Mouse (Mus musculus) CH12F3 (cell line): ENCODE results near the gene Nfe2l2.
"Not testable (repeated sequence)": the region's sequence is repeated elsewhere in the genome, so short reads cannot be mapped to it uniquely, and the experiment has no call there.

Experiments used
- in situ Hi-C: fragments of 300-500 bp; cut with MboI; formaldehyde crosslinking; loops from 2 replicates; pipeline ENCODE4 v1.14.3; 2020; ENCODE audit warnings: low sequenced_read_pairs

Nfe2l2 gene

DNA sequence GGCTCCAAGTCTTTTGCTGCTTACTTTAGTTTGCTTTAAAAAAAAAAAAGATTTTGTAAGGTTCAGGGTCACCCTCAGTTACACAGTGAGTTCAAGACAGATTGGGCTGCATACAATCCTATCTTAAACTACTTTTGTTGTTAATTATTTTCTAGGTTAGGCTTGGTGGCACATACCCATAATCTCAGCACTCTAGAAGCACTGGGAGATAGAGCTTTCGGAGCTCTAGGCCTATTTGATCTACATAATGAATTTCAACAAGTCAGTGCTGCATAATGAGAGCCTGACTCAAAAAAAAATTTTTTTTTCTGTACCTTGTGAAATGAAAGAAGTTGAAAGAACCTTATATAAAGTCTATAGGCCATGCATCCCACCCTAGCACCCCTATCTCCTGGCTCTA, 49.8 kb downstream of the Nfe2l2 start:
- in situ Hi-C loops: no loop called here

DNA sequence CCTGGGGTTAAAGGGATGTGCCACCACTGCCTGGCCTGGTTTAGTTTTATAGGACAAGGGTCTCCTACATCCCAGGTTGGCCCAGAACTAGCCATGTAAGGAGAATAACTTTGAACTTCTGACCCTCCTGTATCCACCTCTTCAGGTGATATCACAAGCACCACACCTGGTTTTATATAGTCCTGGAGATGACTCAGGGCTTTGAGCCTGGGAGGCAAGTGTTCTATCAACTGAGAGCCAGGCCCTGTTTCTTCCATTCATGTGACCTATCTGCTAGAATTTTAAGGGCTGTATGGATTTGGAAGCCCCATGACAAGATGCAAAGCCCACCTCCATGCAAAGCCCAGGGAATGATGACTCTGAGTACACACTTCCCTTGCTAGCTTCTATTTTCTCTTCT, 51.3 kb downstream of the Nfe2l2 start:
- in situ Hi-C loops: no loop called here

DNA sequence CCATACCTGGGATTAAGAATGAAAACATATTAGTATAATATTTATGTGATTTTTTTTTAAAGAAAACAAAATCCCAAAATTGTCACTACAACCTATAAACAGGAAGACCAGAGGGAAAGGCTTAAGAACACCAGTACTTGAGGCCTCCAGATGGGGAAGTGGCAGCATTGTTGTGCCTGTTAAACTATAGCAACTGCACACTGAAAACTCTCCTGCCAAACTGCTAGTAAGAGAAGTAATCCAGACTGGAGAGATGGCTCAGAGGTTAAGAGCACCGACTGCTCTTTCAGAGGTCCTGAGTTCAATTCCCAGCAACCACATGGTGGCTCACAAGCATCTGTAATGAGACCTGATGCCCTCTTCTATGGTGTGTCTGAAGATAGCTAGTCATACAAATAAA, 54.0 kb downstream of the Nfe2l2 start:
- in situ Hi-C loops: no loop called here

DNA sequence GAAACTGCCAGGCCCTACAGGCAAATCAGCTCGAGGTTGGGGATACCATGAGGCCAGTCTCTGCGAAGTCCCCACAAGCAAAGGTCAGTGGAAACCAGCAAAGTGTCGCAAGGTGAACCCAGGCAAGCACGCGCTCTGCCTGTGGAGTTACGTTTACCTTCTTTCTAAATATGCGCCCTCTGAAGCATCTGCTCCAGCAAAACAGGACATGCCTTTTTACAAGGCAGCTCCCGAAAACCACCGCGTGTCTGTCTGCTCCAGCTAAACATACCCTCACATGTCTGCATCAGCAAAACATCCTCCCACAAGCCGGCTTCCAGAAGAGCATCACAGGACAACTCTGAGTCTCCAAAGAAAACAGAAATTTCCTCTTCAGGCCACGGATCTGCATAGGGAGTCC, 59.2 kb downstream of the Nfe2l2 start:
- in situ Hi-C loops: no loop called here

DNA sequence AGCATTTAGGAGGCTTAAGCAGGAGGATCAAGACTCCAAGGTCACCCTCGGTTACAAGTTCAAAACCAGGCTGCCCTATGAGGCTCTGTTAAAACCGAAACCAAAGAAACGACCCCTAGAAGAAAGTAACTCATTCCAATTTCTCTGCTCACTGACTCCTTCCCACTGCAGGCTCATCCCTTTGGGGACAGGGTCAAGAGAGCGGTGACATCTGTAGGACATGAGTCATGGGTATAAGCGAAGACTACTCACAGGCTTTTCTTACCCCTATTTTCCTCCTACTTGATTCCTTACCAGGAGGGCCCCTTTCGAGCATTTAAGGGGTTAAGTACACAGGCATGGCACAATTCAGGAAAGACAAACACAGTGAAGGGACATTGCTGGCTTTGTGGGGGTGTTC, 60.5 kb downstream of the Nfe2l2 start:
- in situ Hi-C loops: no loop called here

DNA sequence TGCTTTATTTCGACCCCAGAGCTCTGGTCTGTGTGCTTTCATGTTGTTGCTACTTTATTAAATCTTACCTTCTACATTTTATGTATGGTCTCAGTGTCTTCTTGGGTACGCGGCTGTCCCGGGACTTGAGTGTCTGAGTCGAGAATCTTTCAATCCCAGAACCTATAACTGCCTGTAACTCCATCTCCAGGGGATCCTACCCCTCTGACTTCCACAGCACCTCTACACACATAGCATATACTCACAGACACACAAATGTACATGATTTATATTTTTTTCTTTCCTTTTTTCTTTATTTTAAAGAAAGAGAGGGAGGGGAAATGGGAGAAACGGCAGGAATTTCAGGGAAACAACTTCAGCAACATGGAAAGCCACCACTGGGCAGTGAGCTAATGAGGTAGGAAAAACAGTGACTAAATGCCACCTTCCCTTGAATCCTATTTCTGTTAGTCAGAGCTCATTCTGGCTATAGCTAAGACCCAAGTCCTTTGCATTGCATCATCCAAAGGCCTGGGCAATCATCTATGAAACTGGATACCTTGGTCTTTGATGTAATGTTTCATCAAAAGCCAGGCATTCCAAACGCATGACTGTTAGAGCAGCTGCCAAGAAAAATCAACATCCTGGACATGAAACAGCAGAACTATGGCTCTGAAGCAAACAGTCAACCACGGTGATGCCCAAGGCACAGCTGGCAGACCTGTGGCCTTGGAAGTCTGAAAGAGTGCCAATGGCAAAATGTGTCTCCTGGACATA, 61.5 kb downstream of the Nfe2l2 start:
- in situ Hi-C loops: no loop called here

DNA sequence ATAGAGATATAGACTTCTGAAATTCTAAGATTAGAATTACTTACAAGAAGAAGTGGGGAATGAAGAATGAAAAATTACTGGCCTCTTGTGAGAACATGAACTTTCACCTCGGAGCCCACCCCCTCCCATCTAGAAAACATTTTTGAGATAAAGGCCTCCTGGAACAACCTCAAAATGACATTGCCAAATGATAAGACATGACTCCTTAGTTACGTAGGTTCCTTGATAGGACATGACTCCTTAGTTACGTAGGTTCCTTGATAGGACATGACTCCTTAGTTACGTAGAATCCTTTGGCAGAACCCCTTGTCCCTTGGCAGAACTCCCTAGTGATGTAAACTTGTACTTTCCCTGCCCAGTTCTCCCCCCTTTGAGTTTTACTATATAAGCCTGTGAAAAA, 62.1 kb downstream of the Nfe2l2 start:
- in situ Hi-C loops: not testable (repeated sequence)

DNA sequence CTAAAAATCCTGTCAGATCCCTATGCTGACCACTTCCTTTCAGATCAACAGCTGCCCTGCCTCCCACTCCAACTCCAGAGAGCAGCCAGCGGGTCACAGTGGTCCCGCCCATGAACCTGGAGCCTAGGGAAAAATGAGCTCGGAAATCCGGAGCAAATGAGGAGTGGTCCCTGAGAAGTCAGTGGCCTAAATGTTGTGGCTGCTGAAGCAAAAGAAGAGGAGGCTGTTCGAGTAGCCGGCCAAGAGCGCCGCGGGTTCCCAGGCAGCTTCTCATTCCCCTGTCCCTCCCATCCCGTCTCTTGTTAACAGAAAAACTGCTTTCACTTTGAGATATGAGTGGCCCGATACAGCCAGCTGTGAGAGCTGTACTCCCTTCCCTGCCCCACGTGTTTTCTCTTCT, 64.9 kb downstream of the Nfe2l2 start:
- in situ Hi-C loops: not testable (repeated sequence)

DNA sequence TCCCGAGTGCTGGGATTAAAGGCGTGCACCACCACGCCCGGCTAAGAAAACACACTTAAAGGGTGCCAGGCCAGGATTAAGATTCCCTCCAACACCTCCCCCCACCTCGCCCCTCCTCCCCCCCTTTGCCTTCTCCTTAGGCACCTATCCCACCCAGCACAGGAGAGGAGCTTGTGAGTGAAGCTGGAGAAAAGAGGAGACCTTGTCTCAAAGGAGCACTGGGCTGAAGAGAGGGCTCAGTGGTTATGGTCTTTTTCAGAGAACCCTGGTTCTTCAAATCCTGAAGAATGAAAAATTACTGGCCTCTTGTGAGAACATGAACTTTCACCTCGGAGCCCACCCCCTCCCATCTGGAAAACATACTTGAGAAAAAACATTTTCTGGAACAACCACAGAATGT, 66.6 kb downstream of the Nfe2l2 start:
- in situ Hi-C loops: not testable (repeated sequence)

DNA sequence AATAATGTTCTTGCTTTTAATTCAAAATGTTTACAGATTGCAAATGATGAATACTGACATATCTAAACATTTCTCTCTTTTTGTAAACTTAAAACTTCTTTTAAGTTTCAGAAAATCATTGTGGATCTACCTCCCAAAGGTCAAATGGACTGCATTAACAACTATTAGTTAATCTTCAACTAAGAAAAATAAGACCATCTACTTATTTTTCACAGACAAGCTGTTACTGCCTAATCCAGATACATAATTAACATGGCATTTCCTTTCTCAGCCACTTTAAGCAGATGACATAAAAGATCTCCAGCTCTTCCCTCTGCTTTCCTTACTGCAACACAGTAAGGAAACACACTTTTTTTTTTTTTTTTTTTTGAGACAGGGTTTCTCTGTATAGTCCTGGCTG, 67.1 kb downstream of the Nfe2l2 start:
- in situ Hi-C loops: no loop called here

DNA sequence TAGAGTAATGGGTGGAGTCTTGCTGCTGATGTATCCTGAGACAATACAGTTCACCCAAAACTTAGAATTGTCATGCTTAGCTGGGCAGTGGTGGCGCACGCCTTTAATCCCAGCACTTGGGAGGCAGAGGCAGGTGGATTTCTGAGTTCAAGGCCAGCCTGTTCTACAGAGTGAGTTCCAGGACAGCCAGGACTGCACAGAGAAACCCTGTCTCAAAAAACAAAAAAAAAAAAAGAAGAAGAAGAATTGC, 67.5 kb downstream of the Nfe2l2 start:
- in situ Hi-C loops: not testable (repeated sequence)

DNA sequence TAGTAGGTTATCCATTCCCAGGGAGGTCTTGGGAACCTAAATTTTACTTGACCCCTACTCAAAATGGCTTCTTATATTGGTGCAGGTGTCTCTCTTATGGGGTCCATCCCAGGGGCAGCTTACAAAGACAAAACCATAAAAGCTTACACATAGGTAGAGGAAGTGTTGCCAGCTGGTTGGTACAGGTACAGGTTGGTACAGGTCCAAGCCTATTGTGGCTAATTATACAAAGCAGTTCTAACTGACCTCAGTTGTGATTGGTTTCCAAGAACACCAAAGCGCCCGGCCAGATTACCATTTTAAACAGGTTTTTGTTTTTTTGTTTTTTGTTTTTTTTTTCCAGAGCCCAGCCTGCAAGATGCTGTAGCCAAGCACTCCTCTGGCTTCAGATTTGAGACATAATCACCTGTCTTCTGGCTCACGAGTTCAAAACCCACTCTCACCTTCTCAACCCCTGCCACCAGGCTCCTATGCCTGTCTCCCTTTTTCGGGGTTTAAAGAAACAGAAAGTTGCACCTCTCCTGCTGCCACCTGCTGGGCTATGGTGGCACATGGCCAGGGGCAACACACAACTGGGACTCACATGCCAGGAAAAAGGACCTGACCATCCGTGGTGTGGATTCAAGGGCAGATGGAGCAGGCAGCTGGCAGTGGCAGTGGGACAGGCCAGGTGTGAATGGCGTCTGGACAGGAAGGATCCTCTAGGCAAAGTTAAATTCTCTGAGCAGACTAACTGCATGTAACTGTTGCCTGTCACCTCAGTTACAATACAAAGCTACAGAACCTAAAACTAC, 68.0 kb downstream of the Nfe2l2 start:
- in situ Hi-C loops: no loop called here

DNA sequence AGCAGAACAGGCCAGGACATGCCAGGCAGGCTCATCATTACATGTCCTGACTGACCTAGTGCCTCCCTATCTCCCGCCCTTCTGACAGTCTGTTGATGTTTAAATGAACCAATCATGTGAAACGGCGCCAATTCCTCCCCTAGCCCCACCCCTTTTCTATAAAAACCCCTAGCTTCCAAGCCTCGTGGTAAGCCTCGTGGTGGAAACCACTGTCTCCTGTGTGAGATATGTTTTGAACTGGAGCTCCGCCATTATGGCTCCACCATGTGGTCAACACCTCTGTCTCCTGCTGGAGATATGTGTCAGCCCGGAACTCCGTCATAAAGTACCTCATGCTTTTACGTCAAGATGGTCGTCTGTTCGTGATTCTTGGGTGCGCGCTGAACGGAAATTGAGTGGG, 70.0 kb downstream of the Nfe2l2 start:
- in situ Hi-C loops: not testable (repeated sequence)

DNA sequence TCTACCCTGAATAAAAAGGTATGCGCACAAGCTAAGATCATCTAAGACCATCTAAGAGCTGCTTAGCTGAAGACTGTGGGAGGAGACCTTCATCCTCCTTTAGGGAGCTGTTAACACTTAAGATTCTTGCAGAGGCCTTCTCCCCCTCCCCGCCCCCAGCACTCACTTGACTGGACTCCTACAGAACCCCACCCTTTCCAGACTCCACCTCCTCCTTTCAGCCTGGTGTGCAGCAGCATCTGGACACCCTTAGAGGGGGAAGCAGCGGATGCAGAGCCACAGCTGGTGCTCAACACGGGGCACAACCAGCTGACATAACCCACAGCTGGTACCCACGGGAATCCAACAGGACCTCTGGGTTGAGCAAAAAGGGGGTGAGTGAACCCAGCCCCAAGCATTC, 70.7 kb downstream of the Nfe2l2 start:
- in situ Hi-C loops: no loop called here

DNA sequence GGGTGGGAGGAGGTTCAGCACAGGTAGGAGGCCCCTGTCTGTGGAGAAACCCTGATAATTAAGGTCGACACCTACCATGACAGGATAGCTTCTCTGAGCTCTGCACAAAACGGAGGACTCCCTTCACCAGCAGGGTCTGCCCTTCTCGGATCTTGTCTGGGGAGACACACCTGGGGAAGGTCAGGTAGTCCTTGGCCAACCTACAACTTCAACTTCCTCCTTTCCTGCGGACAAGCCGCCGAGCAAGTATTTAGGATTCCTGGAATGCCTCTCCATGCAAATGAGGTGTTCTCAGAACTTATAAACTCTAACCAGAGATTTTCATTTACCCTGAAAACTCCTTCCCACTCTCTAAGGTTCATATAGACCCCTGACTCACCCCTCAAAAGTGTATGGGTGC, 71.1 kb downstream of the Nfe2l2 start:
- in situ Hi-C loops: no loop called here

DNA sequence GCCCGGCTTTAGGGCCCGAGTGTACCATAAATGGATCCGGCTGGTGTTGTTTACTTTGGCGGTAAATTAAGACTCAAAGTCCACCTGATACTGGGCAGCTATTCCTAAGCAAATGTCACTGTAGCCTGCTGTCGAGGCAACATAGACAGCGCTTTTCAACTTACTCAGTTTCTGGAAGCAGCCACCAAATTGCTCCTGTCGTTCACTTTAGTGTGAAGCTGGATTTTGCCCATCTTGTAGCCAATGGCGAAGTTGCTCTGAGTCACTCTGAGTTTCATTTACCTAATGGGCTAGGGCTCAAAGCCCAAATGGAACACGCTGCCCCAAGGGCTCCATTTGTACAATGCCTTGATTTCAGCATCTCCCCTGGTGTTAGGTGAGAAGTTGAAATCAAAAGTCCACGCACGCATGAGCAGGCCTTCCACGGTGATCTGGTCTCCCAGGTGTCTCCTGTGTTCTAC, 71.7 kb downstream of the Nfe2l2 start:
- in situ Hi-C loops: no loop called here

DNA sequence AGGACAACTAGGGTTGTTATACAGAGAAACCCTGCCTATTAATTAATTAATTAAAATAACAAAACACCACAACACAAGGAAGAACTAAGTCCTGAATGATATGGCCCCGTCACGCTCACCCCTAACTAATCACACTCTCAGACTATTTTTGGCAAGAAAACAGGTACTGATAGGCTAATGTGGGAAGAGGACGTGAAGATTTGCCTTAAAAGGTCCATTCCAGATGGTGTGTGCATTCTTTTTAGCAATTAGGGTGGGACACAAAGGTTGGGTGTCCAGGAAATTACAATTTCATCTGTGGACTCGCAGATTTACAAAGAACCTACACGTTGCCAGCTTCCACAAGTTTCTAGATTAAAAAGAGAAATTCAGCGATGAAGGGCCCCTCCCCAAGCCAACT, 72.4 kb downstream of the Nfe2l2 start:
- in situ Hi-C loops: no loop called here

DNA sequence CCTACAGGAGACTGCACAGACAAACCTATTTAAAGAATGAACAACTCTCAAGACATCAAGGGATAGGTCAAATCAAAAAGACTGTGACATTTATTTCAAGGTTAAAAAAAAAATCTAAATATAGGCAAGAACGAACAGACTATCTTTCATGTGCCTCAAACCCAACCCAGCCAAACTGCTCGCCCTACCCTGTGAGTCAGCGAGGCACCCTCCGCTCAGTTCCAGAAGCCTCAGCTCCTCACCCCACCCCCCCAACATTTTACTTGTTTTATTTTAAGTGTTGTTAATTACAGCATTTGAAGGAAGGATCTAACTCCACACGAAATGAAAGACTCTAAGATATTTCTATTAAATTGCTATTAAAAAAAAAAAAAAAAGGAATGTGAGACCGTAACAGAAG, 73.0 kb downstream of the Nfe2l2 start:
- in situ Hi-C loops: no loop called here

DNA sequence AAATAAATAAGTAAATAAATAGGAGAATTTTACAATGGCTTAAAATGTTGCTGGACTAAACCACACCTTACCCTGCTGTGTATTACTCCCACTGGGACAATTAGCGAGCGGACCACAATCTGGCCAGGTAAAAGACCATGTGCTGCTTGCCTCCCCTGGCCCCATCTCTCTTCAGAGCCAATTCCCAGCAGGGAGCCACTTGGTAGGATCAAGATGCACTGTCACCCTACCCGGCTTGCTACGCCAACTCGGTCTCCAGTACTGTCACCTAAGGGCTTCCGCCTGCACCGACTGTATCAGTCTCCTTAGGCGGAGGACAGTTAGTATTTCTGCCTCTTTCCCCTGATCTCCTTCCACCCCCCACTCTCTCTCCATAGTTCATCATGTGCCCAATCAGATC, 76.0 kb downstream of the Nfe2l2 start:
- in situ Hi-C loops: no loop called here

DNA sequence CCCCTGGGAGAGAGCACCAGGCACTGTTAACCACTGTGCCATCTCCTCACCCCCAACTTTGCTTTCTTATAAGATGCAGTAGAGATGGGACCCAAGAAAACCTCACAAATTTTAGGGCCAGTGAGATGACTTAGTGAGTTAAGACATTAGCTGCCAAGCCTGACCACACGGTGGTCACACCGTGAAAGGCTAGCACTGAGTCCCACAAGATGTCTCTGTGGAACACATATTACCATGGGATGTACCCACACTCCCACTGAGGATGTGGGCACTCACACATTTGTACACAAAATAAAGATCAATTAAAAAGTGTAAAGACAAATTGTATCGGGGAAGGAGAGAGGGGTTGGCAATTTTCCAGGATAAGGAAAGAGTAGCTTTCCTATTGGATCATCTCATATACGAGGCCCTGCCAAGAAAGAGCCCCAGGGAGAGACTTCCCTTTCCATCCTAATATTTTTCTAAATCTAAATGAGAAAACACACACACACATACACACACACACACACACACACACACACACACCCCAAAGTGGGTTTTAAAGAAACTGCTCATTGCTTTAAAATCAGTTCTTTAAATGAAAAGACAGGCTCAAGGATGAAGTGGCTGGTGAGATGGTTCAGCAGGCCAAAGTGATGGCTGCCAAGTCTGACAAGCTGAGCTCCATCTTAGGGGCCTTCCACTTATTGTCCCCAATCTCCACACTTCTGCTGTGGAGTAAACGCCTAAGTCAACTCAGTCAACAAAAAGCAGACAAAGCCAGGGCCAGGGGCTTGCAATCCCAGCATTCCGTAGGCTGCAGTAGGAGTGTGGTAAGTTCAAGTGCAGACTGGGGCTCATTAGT, 77.6 kb downstream of the Nfe2l2 start:
- in situ Hi-C loops: no loop called here
